ENCODE assay signal across 12 mouse cellular contexts in genomic region chr16:59529570-59529969, GRCm38 (mm10).
"Had no signal": no experiment of that assay in that cellular context is flagged by ENCODE, and none has a peak within 500 bp of the region (broad histone marks: within the 10 kb centered on the region; RNA-seq: fewer than 3 reads in every experiment).

No protein-coding gene starts in this region.

- H3K9me3 ChIP-seq: limb, embryonic 10.5 days; neural tube, embryonic 13.5 days had no signal

- H3K4me2 ChIP-seq: liver, embryonic 11.5 days; midbrain, embryonic 12.5 days; neural tube, embryonic 13.5 days had no signal

- DNase-seq: kidney, postnatal 10 days; kidney, postnatal 4 days; retina, postnatal 1 day; right cerebral cortex, postnatal 4 days; spleen, adult 18-20 months; thymus, postnatal 4 days had no signal

- H3K4me1 ChIP-seq: midbrain, embryonic 12.5 days had no signal

- H3K27me3 ChIP-seq: midbrain, embryonic 12.5 days; neural tube, embryonic 13.5 days had no signal

- H3K9ac ChIP-seq: midbrain, embryonic 12.5 days; neural tube, embryonic 13.5 days had no signal

- H3K27ac ChIP-seq: left cerebral cortex, adult 2 months; limb, embryonic 10.5 days; midbrain, embryonic 12.5 days; neural tube, embryonic 13.5 days had no signal

- ATAC-seq: midbrain, embryonic 16.5 days had no signal

- H3K4me3 ChIP-seq: left cerebral cortex, adult 2 months; limb, embryonic 10.5 days; midbrain, embryonic 12.5 days; neural tube, embryonic 13.5 days had no signal
